Mouse (Mus musculus) olfactory bulb, adult 2 months (tissue): ENCODE data around the gene Lancl1.

Source experiments
- CTCF ChIP-seq: fragments of 200-500 bp; IDR thresholded peaks from 2 replicates; pipeline ENCODE4 v1.5.1; 2012; ENCODE audit warnings: low read depth, mild to moderate bottlenecking, low read length, moderate library complexity; ENCODE audit not compliant: insufficient read depth
- POLR2A ChIP-seq: fragments of 200-500 bp; IDR thresholded peaks from 2 replicates; pipeline ENCODE4 v1.6.1; 2012; ENCODE audit warnings: mild to moderate bottlenecking, low read depth, low read length, moderate library complexity; ENCODE audit not compliant: insufficient read depth

DNA sequence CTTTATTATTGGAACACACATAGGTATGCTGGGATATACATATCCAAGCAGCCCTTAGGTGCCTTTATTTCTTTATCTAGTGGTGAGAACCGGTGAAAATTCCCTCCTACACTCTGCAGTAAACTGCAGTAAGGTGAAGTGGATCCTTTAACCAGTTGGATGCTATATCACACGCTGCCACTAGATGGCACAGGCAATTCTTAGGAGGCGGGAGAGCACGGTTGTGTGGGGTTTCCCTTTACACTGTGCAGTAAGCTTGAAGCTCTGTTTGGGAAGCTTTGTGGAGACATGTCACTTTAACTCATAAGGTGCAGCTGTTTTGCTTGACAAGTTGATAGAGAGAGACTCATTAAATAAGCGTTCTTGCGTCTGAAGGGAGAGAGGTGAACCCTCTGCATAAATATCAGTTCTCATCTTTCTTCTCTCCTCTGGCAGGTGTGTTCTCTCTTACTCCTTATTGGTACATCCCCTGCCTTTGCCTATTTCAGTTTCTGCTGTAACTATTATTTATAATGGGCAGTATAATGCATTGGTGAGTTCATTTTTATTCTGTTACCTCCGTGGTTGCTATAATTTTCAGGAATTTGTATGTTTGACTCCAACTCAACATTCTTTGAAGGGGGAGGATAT is 22.9 kb upstream of the Lancl1 start:
- TF ChIP-seq CTCF (no peak), POLR2A (no peak)
